Mouse (Mus musculus): ENCODE measurements around the gene Ttll13. TPM values are rescaled to one million over a fixed set of nuclear protein-coding genes. Genes with fewer than 3 reads are reported as not detected.

Ttll13 gene
- 0.63 and 1.2 TPM in 2 replicates for polyA plus RNA-seq (2015; fragmentation: Nextera tagmentation; extraction: Ambion mirVana)

DNA sequence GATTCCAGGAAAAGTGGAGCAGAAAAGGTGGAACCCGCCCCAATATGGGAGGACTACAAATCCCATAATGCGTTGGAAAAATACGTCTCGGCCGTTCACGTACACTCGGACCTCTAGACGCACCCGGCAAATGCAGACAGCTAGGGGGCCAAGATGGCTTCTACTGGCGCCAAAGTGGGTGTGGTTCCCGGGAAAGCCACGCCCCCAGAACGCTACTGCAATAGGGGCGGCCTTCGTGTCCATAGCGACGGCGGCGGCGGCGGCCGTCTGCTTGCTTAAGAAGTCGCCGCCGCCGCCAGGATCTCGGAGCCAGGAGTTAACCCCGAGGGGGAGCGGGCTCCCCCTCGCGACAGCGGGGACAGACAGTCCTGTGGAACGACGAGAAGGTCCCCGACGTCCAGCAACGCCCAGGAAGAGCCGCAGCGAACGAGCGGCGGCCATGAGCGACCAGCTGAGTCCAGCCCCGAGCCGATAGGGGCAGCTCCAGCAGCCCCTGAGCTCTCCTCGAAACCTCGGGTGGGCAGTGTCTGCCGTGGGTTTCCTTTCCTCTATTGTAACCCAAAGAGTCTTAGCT is at the start of gene Ttll13:
Ttll13 (plus strand) TSS at position 229 of the 574 bp plus-strand sequence.
- Histone ChIP-seq H3K27ac (peak within 1 kb of the TSS; percentile 87), H3K27me3 (no peaks in the 10 kb centered on the region), H3K4me2 (peak within 1 kb of the TSS; percentile 80), H3K36me3 (no peaks in the 10 kb centered on the region; the same call in 1 of the 2 replicates), H3K4me3 (peak within 1 kb of the TSS; percentile 68), H3K9ac (peak within 1 kb of the TSS; percentile 70), H3K4me1 (replicated peaks) (peaks cover 8% of the 10 kb centered on the region), H3K9me3 (replicated peaks) (no peaks in the 10 kb centered on the region)
- ATAC-seq (replicated peaks; ENCODE audit: insufficient number of reproducible peaks, insufficient read depth, low FRiP score, low read depth) = peak; percentile 98
- under 1% methylated on average over 48 of the region's 48 CpGs for WGBS

DNA sequence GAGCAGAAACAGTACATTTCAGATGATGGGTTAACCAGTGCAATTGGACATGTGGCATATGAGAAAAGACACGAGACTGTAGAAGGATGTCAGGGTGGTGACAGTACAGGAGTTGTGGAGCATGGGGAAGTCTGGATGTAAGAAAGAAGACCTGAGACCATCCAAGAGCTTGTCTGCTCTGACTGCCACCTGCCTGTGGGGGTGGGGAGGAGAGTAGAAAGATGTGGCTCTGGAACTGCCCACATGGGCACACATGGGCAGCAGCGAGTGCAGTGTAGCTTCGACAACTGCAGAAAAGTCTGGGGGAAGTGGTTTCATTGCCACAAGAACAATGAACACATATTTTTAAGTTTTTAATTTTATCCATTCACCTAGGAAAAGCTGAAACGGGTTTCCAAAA is 48.8 kb upstream of the Ttll13 start:
- Histone ChIP-seq H3K27ac (peak overlapping the region; percentile 82), H3K27me3 (no peaks in the 10 kb centered on the region), H3K9me3 (replicated peaks) (no peaks in the 10 kb centered on the region), H3K9ac (no peak overlapping the region), H3K4me1 (replicated peaks) (peaks cover 53% of the 10 kb centered on the region), H3K36me3 (no peaks in the 10 kb centered on the region), H3K4me3 (peak overlapping the region; percentile 65; the same call in 1 of the 2 replicates), H3K4me2 (peak overlapping the region; percentile 89)
- no peak for ATAC-seq (replicated peaks; ENCODE audit: insufficient number of reproducible peaks, insufficient read depth, low FRiP score, low read depth)
- 32% methylated on average over 4 of the region's 4 CpGs for WGBS

DNA sequence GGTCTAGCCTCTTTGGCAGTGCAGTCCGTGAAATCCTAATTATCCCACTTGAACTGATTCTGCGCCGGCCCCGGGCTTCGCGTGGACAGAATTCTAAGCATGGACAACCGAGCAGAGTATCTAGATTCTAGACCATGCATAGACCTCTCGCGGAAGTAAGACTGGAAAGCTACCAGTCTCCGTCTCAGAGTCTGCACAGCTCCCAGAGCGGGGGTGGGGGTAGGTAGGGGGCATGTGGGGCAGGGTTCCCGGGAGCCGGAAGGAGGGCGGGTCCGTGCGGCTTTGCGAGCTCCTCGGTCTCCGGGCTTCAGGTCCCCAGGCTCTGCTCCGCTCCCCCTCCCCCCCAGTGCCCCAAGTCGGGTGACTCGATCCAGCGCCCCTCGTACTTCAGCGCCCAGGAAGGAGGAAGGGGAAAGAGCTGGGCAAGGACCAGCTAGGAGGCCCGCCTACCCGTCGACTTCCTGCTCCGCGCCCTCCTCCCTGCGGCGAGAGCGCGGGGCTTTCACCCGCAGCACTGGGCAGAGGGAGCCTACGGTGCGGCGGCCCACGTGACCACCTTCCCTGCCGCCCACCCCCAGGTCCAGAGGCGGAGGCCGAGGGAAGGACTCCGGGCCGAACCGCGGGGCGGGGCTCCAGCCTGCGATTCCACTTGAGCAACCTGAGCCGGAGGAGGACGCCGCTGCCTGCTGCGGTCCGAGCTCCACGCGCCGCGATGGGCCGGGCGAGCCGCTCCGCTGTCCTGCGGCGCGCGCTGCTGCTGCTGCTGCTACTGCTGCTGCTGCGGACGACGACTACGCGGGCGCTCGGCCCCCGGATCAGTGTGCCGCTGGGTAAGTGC is 48.0 kb upstream of the Ttll13 start:
- peak overlapping the region; percentile 82 for H3K27ac ChIP-seq
- peak overlapping the region; percentile 89 for H3K4me2 ChIP-seq
- H3K4me3 ChIP-seq = peak overlapping the region; percentile 65
- H3K9ac ChIP-seq = peak overlapping the region; percentile 70
- H3K4me1 ChIP-seq (replicated peaks) = peaks cover 53% of the 10 kb centered on the region
- no peaks in the 10 kb centered on the region for H3K36me3 ChIP-seq
- no peaks in the 10 kb centered on the region for H3K9me3 ChIP-seq (replicated peaks)
- peak; percentile 88 for ATAC-seq (replicated peaks; ENCODE audit: insufficient number of reproducible peaks, insufficient read depth, low FRiP score, low read depth)
- H3K27me3 ChIP-seq = no peaks in the 10 kb centered on the region
- under 1% methylated on average over 67 of the region's 74 CpGs for WGBS

DNA sequence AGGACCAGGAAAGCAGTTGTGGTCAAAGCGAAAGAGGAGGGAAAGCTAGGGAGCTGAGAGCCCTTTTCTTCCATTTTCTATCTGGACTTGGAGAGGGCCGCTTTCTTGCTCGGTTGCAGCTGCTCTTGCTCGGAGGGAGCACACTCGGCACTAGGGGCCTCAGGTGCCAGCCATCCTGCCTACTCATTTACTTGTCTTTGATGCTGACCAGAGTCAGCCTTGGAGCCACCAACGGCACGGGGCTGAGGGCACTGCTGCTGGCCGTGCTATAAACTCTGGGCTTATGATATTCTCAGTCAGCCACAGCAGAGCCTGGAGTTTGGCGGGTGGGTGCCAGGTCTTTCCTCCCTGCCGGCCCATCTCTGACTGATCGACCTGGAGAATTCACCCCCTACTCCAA is 47.3 kb upstream of the Ttll13 start:
- Histone ChIP-seq H3K27ac (peak overlapping the region; percentile 82), H3K9me3 (replicated peaks) (no peaks in the 10 kb centered on the region), H3K4me1 (replicated peaks) (peaks cover 54% of the 10 kb centered on the region), H3K4me3 (peak overlapping the region; percentile 65), H3K9ac (peak overlapping the region; percentile 70), H3K27me3 (no peaks in the 10 kb centered on the region), H3K4me2 (peak overlapping the region; percentile 89), H3K36me3 (no peaks in the 10 kb centered on the region)
- 4% methylated on average over 11 of the region's 11 CpGs for WGBS
- no peak for ATAC-seq (replicated peaks; ENCODE audit: insufficient number of reproducible peaks, insufficient read depth, low FRiP score, low read depth)

DNA sequence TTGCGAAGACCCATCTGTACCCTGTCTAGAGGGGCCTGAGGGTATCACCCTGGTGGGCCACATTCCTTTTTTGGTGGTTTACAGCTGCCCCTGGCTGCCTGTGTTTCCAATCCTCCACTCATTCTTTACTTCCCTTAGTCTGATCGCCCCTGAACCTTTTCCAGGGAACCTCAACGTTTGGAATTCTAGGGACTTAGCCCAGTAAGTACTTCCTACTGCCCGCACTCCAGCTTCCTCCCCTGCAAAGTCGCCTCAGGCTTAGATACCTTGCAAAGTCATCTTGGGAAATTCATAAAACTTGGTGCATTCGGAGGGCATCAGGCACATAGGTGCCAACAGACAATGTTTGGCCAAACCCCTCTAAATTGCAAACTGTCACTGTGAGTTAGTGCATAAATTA is 46.9 kb upstream of the Ttll13 start:
- H3K9me3 ChIP-seq (replicated peaks) = no peaks in the 10 kb centered on the region
- H3K4me2 ChIP-seq = peak overlapping the region; percentile 89
- H3K36me3 ChIP-seq = no peaks in the 10 kb centered on the region
- H3K9ac ChIP-seq = peak overlapping the region; percentile 70
- 41% methylated on average over 6 of the region's 6 CpGs for WGBS
- peak overlapping the region; percentile 65 for H3K4me3 ChIP-seq
- no peaks in the 10 kb centered on the region for H3K27me3 ChIP-seq
- no peak for ATAC-seq (replicated peaks; ENCODE audit: insufficient number of reproducible peaks, insufficient read depth, low FRiP score, low read depth)
- H3K27ac ChIP-seq = peak overlapping the region; percentile 82
- peaks cover 54% of the 10 kb centered on the region for H3K4me1 ChIP-seq (replicated peaks)

DNA sequence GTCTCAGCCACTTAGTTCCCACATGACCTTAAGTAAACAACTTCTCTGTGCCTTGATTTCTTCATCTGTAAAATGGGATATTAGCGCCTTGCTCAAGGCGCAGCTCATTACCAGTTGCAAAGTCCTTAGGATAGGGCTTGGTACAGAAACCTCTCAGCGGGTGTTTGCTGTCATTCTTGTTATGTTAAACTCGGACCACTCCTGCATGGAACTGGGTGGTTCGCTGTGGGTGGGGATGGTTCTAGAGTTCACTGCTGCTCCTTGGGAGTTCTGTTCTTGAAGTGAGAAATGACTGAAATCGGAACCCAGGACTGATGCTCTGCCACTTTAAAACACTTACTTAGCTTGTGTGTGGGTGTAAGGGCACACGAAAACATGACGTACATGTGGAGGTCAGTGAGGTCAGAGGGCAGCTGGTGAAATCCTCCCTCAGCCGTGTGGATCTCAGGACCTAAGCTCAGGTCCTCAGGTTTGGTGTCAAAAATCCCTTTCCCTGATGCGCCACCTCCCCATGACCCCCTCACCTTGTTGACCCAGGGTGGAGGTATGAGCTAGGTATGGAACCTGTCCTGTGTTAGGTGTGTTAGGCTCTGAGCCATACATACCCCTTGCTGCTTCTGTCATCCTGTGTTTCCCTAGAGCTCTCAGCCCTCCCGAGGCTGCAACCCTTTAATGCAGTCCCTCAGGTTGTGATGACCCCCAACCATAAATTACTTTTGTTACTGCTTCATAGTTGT is 46.2 kb upstream of the Ttll13 start:
- 82% methylated on average over 11 of the region's 11 CpGs for WGBS
- no peak for ATAC-seq (replicated peaks; ENCODE audit: insufficient number of reproducible peaks, insufficient read depth, low FRiP score, low read depth)
- Histone ChIP-seq H3K9ac (no peak overlapping the region), H3K36me3 (no peaks in the 10 kb centered on the region), H3K27me3 (no peaks in the 10 kb centered on the region), H3K4me1 (replicated peaks) (peaks cover 55% of the 10 kb centered on the region), H3K9me3 (replicated peaks) (no peaks in the 10 kb centered on the region), H3K27ac (no peak overlapping the region), H3K4me3 (no peak overlapping the region; the same call in 1 of the 2 replicates), H3K4me2 (peak overlapping the region; percentile 89; the same call in 1 of the 2 replicates)

DNA sequence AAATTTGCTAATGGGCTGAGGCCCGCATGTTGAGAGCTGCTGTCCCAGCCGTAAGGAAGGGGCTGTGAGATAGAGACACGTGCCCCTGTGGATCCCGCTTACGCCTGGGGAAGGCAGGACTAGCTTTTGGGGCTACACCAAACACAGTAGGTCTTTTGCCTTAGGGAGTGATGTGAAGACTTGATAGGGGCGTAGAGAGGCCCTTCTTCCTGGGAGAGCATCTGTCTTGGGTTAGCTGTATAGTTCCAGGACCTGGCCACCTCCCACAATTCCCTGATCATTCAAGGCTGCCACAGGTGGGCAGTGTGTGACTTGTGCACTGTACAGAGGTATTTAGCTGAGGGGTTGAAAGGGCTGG is 45.6 kb upstream of the Ttll13 start:
- H3K9me3 ChIP-seq (replicated peaks) = no peaks in the 10 kb centered on the region
- 88% methylated on average over 6 of the region's 6 CpGs for WGBS
- H3K4me1 ChIP-seq (replicated peaks) = peaks cover 58% of the 10 kb centered on the region

GRCm38 (mm10) chr7:80200963-80201539 is 45.1 kb upstream of the Ttll13 start:
- no peaks in the 10 kb centered on the region for H3K9me3 ChIP-seq (replicated peaks)
- no peak overlapping the region for H3K4me2 ChIP-seq
- WGBS = 85% methylated on average over 5 of the region's 5 CpGs
- H3K4me3 ChIP-seq = no peak overlapping the region
- no peak for ATAC-seq (replicated peaks; ENCODE audit: insufficient number of reproducible peaks, insufficient read depth, low FRiP score, low read depth)
- H3K9ac ChIP-seq = no peak overlapping the region
- H3K4me1 ChIP-seq (replicated peaks) = peaks cover 63% of the 10 kb centered on the region
- no peaks in the 10 kb centered on the region for H3K36me3 ChIP-seq
- H3K27ac ChIP-seq = no peak overlapping the region
- no peaks in the 10 kb centered on the region for H3K27me3 ChIP-seq

More for the DNA sequence above, 45.6 kb upstream of the Ttll13 start:
- H3K4me3 ChIP-seq = no peak overlapping the region
- H3K9ac ChIP-seq = no peak overlapping the region
- ATAC-seq (replicated peaks; ENCODE audit: insufficient number of reproducible peaks, insufficient read depth, low FRiP score, low read depth) = no peak
- H3K36me3 ChIP-seq = no peaks in the 10 kb centered on the region
- no peak overlapping the region for H3K4me2 ChIP-seq
- no peak overlapping the region for H3K27ac ChIP-seq
- no peaks in the 10 kb centered on the region for H3K27me3 ChIP-seq

- H3K27me3 ChIP-seq = no peaks in the 10 kb centered on the region
- ATAC-seq (replicated peaks; ENCODE audit: insufficient number of reproducible peaks, insufficient read depth, low FRiP score, low read depth) = no peak
- no peak overlapping the region for H3K27ac ChIP-seq
- WGBS = 85% methylated on average over 15 of the region's 15 CpGs
- H3K4me3 ChIP-seq = no peak overlapping the region
- peaks cover 73% of the 10 kb centered on the region for H3K4me1 ChIP-seq (replicated peaks)
- H3K9me3 ChIP-seq (replicated peaks) = no peaks in the 10 kb centered on the region
- H3K4me2 ChIP-seq = no peak overlapping the region
- H3K9ac ChIP-seq = no peak overlapping the region
- no peaks in the 10 kb centered on the region for H3K36me3 ChIP-seq
Observed at GRCm38 (mm10) chr7:80201888-80202540, 44.2 kb upstream of the Ttll13 start.

DNA sequence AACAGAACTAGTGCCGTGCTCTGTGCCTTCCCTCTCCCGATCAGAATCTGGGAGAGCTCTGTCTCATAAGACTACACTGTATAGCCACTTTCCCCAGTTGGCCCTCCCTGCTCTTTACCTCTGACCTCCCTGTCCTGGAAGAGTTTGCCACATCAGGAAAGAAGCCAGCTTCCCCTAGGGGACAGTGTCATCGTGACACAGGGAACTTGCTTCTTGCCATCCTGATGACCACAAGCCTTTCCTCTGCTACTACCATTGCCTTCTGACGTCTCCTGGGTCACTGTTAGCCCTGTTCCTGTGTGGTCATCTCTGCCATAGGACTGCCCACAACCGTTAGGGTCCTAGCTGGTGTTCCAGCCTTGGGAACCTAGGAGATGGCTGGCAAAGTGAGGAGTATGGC is 43.2 kb upstream of the Ttll13 start:
- H3K9me3 ChIP-seq (replicated peaks) = no peaks in the 10 kb centered on the region
- H3K36me3 ChIP-seq = no peaks in the 10 kb centered on the region
- peaks cover 74% of the 10 kb centered on the region for H3K4me1 ChIP-seq (replicated peaks)
- H3K4me3 ChIP-seq = no peak overlapping the region
- no peak overlapping the region for H3K9ac ChIP-seq
- no peak overlapping the region for H3K4me2 ChIP-seq
- WGBS = 74% methylated on average over 5 of the region's 5 CpGs
- H3K27ac ChIP-seq = no peak overlapping the region
- H3K27me3 ChIP-seq = no peaks in the 10 kb centered on the region
- ATAC-seq (replicated peaks; ENCODE audit: insufficient number of reproducible peaks, insufficient read depth, low FRiP score, low read depth) = no peak
